Mouse (Mus musculus) megakaryocyte, embryonic 14.5 days (primary cell): ENCODE measurements around the gene Lrrc20. TPM values are rescaled to one million over a fixed set of nuclear protein-coding genes. Genes with fewer than 3 reads are reported as not detected.

Source experiments
- H3K27me3 ChIP-seq: replicated peaks from 2 replicates; pipeline ENCODE3; 2012; ENCODE audit warnings: inconsistent platforms
- H3K36me3 ChIP-seq: replicated peaks from 2 replicates; pipeline ENCODE3; 2012; ENCODE audit warnings: low read length, inconsistent platforms, mixed read lengths
- H3K4me1 ChIP-seq: 2 replicates; pipeline ENCODE4 v1.6.1; 2012; ENCODE audit warnings: inconsistent platforms
- H3K4me3 ChIP-seq: replicated peaks from 2 replicates; pipeline ENCODE3; 2012; ENCODE audit warnings: moderate library complexity, mild to moderate bottlenecking, inconsistent platforms
- H3K9me3 ChIP-seq: 2 replicates; pipeline ENCODE4 v1.6.1; 2012; ENCODE audit warnings: inconsistent platforms
- FLI1 ChIP-seq: IDR thresholded peaks from 2 replicates; pipeline ENCODE4 v1.6.1; 2012; ENCODE audit warnings: low read length, inconsistent platforms, mixed read lengths
- GATA1 ChIP-seq: IDR thresholded peaks from 3 replicates; pipeline ENCODE4 v1.6.1; 2012; ENCODE audit warnings: mixed read lengths, low read length, inconsistent platforms, borderline replicate concordance
- polyA plus RNA-seq: library from polyadenylated mRNA; stranded (reverse); fragments of >175 nt; gene quantifications from 2 replicates; pipeline ENCODE4 v1.2.3, GENCODE M21; 2012; ENCODE audit warnings: low replicate concordance; ENCODE audit not compliant: insufficient read depth

Lrrc20 gene
- polyA plus RNA-seq, 1 experiment: 5.2 TPM

- H3K27me3 ChIP-seq: peaks cover 7% of the 10 kb centered on the region
- H3K36me3 ChIP-seq: no peaks in the 10 kb centered on the region
- TF ChIP-seq GATA1: no peak
- TF ChIP-seq FLI1: no peak
- peaks cover 25% of the 10 kb centered on the region for H3K4me1 ChIP-seq
- H3K9me3 ChIP-seq: peaks cover 9% of the 10 kb centered on the region; the same call in 1 of the 2 replicates
- H3K4me3 ChIP-seq: no peak overlapping the region
Measured at GRCm38 (mm10) chr10:61468900-61469299, 6.7 kb upstream of the Lrrc20 start.

GRCm38 (mm10) chr10:61473640-61474039 is 2.0 kb upstream of the Lrrc20 start:
- Histone ChIP-seq H3K9me3 (peaks cover 9% of the 10 kb centered on the region; the same call in 1 of the 2 replicates), H3K36me3 (no peaks in the 10 kb centered on the region), H3K27me3 (peaks cover 2% of the 10 kb centered on the region), H3K4me3 (no peak overlapping the region), H3K4me1 (peaks cover 34% of the 10 kb centered on the region)
- TF ChIP-seq GATA1 (no peak), FLI1 (no peak)

GRCm38 (mm10) chr10:61474344-61474743 is 1.3 kb upstream of the Lrrc20 start:
- Histone ChIP-seq H3K4me3 (no peak overlapping the region), H3K4me1 (peaks cover 29% of the 10 kb centered on the region), H3K9me3 (peaks cover 9% of the 10 kb centered on the region; the same call in 1 of the 2 replicates), H3K27me3 (peaks cover 2% of the 10 kb centered on the region), H3K36me3 (no peaks in the 10 kb centered on the region)
- TF ChIP-seq GATA1: no peak
- TF ChIP-seq FLI1: no peak

- H3K4me1 ChIP-seq: peaks cover 33% of the 10 kb centered on the region
- H3K9me3 ChIP-seq: peaks cover 9% of the 10 kb centered on the region; the same call in 1 of the 2 replicates
- H3K27me3 ChIP-seq: peaks cover 2% of the 10 kb centered on the region
- H3K36me3 ChIP-seq: no peaks in the 10 kb centered on the region
- H3K4me3 ChIP-seq: peak overlapping the region; percentile 99
- TF ChIP-seq GATA1 (no peak), FLI1 (no peak)
Measured at GRCm38 (mm10) chr10:61476440-61477165, 1.0 kb downstream of the Lrrc20 start.

- H3K36me3 ChIP-seq: no peaks in the 10 kb centered on the region
- H3K4me1 ChIP-seq: peaks cover 38% of the 10 kb centered on the region
Measured at GRCm38 (mm10) chr10:61479461-61479860, 3.9 kb downstream of the Lrrc20 start.

GRCm38 (mm10) chr10:61479927-61480326 is 4.3 kb downstream of the Lrrc20 start:
- peaks cover 6% of the 10 kb centered on the region for H3K27me3 ChIP-seq
- no peaks in the 10 kb centered on the region for H3K9me3 ChIP-seq
- no peak for TF ChIP-seq FLI1
- TF ChIP-seq GATA1: no peak
- no peak overlapping the region for H3K4me3 ChIP-seq
- H3K36me3 ChIP-seq: no peaks in the 10 kb centered on the region
- peaks cover 37% of the 10 kb centered on the region for H3K4me1 ChIP-seq

More at GRCm38 (mm10) chr10:61479461-61479860, 3.9 kb downstream of the Lrrc20 start:
- H3K9me3 ChIP-seq: no peaks in the 10 kb centered on the region
- no peak for TF ChIP-seq GATA1
- TF ChIP-seq FLI1: no peak
- H3K4me3 ChIP-seq: no peak overlapping the region
- peaks cover 4% of the 10 kb centered on the region for H3K27me3 ChIP-seq

GRCm38 (mm10) chr10:61480488-61480887 is 4.9 kb downstream of the Lrrc20 start:
- Histone ChIP-seq H3K4me1 (peaks cover 31% of the 10 kb centered on the region), H3K4me3 (no peak overlapping the region), H3K27me3 (peaks cover 6% of the 10 kb centered on the region), H3K36me3 (no peaks in the 10 kb centered on the region), H3K9me3 (no peaks in the 10 kb centered on the region)
- no peak for TF ChIP-seq GATA1
- TF ChIP-seq FLI1: no peak

- Histone ChIP-seq H3K27me3 (peaks cover 3% of the 10 kb centered on the region), H3K36me3 (no peaks in the 10 kb centered on the region), H3K9me3 (no peaks in the 10 kb centered on the region), H3K4me1 (peaks cover 19% of the 10 kb centered on the region), H3K4me3 (no peak overlapping the region)
- TF ChIP-seq GATA1 (no peak), FLI1 (no peak)
Measured at GRCm38 (mm10) chr10:61482771-61483170, 7.2 kb downstream of the Lrrc20 start.

- Histone ChIP-seq H3K4me1 (peaks cover 15% of the 10 kb centered on the region), H3K9me3 (no peaks in the 10 kb centered on the region), H3K4me3 (no peak overlapping the region), H3K27me3 (peaks cover 7% of the 10 kb centered on the region), H3K36me3 (no peaks in the 10 kb centered on the region)
- TF ChIP-seq GATA1 (no peak), FLI1 (no peak)
Measured at GRCm38 (mm10) chr10:61484801-61485200, 9.2 kb downstream of the Lrrc20 start.

GRCm38 (mm10) chr10:61486551-61487339 is 11.1 kb downstream of the Lrrc20 start:
- TF ChIP-seq FLI1 (no peak), GATA1 (no peak)
- peaks cover 8% of the 10 kb centered on the region for H3K27me3 ChIP-seq
- no peak overlapping the region for H3K4me3 ChIP-seq
- H3K9me3 ChIP-seq: no peaks in the 10 kb centered on the region
- no peaks in the 10 kb centered on the region for H3K36me3 ChIP-seq
- H3K4me1 ChIP-seq: peaks cover 17% of the 10 kb centered on the region
